Mouse (Mus musculus) myocyte (in vitro differentiated cells): ENCODE measurements around the gene Mtpn. TPM values are rescaled to one million over a fixed set of nuclear protein-coding genes. Genes with fewer than 3 reads are reported as not detected.

ENCODE experiments used
- H3K27me3 ChIP-seq: one replicate; pipeline ENCODE4 v1.6.1; 2011; ENCODE audit not compliant: control insufficient read depth, insufficient read depth, insufficient read length
- H3K36me3 ChIP-seq: one replicate; pipeline ENCODE4 v1.6.1; 2011; ENCODE audit not compliant: control insufficient read depth, insufficient read depth
- H3K4me2 ChIP-seq: one replicate; pipeline ENCODE4 v1.6.1; 2011; ENCODE audit warnings: low read depth, control low read depth
- H3K4me3 ChIP-seq: one replicate; pipeline ENCODE4 v1.5.1; 2011; ENCODE audit warnings: mild to moderate bottlenecking, control low read depth, moderate library complexity
- H3K79me2 ChIP-seq: one replicate; pipeline ENCODE4 v1.6.1; 2011; ENCODE audit not compliant: control insufficient read depth, insufficient read depth
- H3ac ChIP-seq: one replicate; pipeline ENCODE4 v1.6.1; 2011; ENCODE audit not compliant: control insufficient read depth, insufficient read length
- CEBPB ChIP-seq: IDR thresholded peaks from 2 replicates; pipeline ENCODE4 v1.6.1; 2011; ENCODE audit warnings: mild to moderate bottlenecking, moderate library complexity; ENCODE audit not compliant: poor library complexity, insufficient read depth, severe bottlenecking
- E2F4 ChIP-seq: IDR thresholded peaks from one replicate; pipeline ENCODE4 v1.6.1; 2011; ENCODE audit warnings: mild to moderate bottlenecking, control low read depth, moderate library complexity; ENCODE audit not compliant: insufficient read depth
- MAX ChIP-seq: IDR thresholded peaks from one replicate; pipeline ENCODE4 v1.6.1; 2011; ENCODE audit warnings: low read depth, mild to moderate bottlenecking, control low read depth
- MYOD1 ChIP-seq, 3 experiments: IDR thresholded peaks; one replicate each; pipeline ENCODE4 v1.6.1; 2011; ENCODE audit warnings: control low read depth in 2 of 3, low read depth in 2 of 3, mild to moderate bottlenecking in 2 of 3, moderate library complexity in 1 of 3; ENCODE audit not compliant: insufficient read length in 2 of 3, control insufficient read depth in 1 of 3
- MYOG ChIP-seq, 3 experiments: IDR thresholded peaks; one replicate each; pipeline ENCODE4 v1.6.1; 2011; ENCODE audit warnings: control low read depth in 2 of 3, low read depth in 2 of 3, mild to moderate bottlenecking in 2 of 3; ENCODE audit not compliant: insufficient read length in 2 of 3, control insufficient read depth in 1 of 3, insufficient read depth in 1 of 3
- POLR2A ChIP-seq: IDR thresholded peaks from one replicate; pipeline ENCODE4 v1.6.1; 2011; ENCODE audit warnings: low read depth, mild to moderate bottlenecking, control low read depth, moderate library complexity; ENCODE audit not compliant: insufficient read length
- POLR2AphosphoS2 ChIP-seq: IDR thresholded peaks from one replicate; pipeline ENCODE4 v1.6.1; 2011; ENCODE audit warnings: low read depth, control low read depth; ENCODE audit not compliant: insufficient read length
- REST ChIP-seq: IDR thresholded peaks from one replicate; pipeline ENCODE4 v1.6.1; 2011; ENCODE audit warnings: mild to moderate bottlenecking, control low read depth, moderate library complexity; ENCODE audit not compliant: insufficient read depth, insufficient read length
- SRF ChIP-seq: IDR thresholded peaks from one replicate; pipeline ENCODE4 v1.6.1; 2011; ENCODE audit warnings: low read depth; ENCODE audit not compliant: control insufficient read depth, insufficient read length
- TCF12 ChIP-seq: IDR thresholded peaks from one replicate; pipeline ENCODE4 v1.6.1; 2011; ENCODE audit warnings: mild to moderate bottlenecking, control low read depth; ENCODE audit not compliant: poor library complexity, insufficient read depth, severe bottlenecking
- TCF3 ChIP-seq: IDR thresholded peaks from one replicate; pipeline ENCODE4 v1.6.1; 2011; ENCODE audit warnings: low read depth, control low read depth; ENCODE audit not compliant: insufficient read length
- USF1 ChIP-seq: IDR thresholded peaks from one replicate; pipeline ENCODE4 v1.6.1; 2011; ENCODE audit warnings: low read depth, mild to moderate bottlenecking, control low read depth, moderate library complexity
- polyA plus RNA-seq: library from polyadenylated mRNA; unstranded; fragments of >200 nt; fragmentation: generic; extraction: Trizol; gene quantifications from one replicate; pipeline ENCODE4 v1.2.1, GENCODE M21; 2012; ENCODE audit warnings: missing spikeins

Gene Mtpn
- polyA plus RNA-seq, 1 experiment, result 38.8 TPM

DNA sequence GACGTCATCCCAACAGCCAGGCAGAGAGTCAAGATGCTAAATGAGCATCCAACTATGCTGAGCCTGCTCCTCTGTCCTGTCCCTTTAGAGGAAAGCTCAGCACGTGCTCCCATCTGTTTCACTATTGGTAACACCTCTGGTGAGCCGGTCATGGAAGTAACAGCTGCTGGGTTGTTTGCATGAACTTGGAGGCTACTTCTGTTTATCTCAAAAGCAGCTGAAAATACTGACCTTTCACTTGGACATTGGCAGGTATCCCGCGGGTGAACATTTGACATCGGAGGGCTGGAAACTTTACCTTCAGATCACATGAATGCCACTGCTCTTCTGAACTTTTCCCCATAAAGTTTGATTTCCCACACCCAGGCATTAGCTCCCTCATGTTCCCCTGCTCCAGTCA lies 45.8 kb downstream of the Mtpn start:
- Histone ChIP-seq H3K4me2 (no peak overlapping the region), H3K4me3 (no peak overlapping the region), H3K79me2 (no peaks in the 10 kb centered on the region), H3K36me3 (no peaks in the 10 kb centered on the region), H3ac (no peak overlapping the region), H3K27me3 (no peaks in the 10 kb centered on the region)
- TF ChIP-seq POLR2A (no peak), E2F4 (no peak), MYOD1 (IDR thresholded peaks at IDR 0.05; ENCODE audit: control insufficient read depth in 1 of 3, insufficient read length in 2 of 3, low read depth in 2 of 3) (no peak), TCF3 (no peak), MAX (no peak), SRF (no peak), POLR2AphosphoS2 (no peak)

DNA sequence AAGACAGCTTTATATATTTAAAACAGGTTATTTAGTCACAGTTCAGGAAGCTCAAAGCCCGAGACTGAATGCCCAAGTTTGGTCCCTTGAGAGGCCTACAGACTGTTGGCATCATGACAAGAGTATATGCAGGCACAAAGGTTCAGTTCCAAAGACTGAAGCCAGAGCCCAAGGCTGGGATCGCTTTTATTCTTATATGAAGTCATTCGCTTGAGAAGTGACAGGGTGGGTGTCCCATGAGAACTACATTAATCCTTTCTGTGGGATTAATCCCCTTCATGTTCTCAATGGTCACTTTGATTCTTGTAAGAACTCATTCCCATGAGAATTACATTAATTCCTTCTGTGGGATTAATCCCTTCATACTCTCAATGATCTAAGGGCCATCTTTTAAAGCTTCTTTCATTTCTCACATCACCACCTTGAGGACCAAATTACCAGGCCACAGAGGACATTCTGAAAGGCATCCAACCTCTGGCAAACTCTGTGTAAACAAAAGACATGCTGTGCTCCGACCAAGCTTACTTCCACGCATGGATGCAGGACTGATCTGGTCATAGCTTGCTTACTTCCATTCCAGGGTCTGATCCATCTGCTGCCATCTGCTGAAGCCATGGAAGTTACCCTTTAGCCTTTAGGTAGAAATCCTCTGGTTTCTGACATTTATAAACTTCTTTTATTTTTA lies 59.9 kb downstream of the Mtpn start:
- no peak overlapping the region for H3ac ChIP-seq
- H3K36me3 ChIP-seq, result no peaks in the 10 kb centered on the region
- no peaks in the 10 kb centered on the region for H3K79me2 ChIP-seq
- TF ChIP-seq MYOD1 (IDR thresholded peaks at IDR 0.05; ENCODE audit: control insufficient read depth in 1 of 3, insufficient read length in 2 of 3, low read depth in 2 of 3), result no peak
- no peak for TF ChIP-seq TCF3
- TF ChIP-seq POLR2AphosphoS2, result no peak
- no peak for TF ChIP-seq MYOG (IDR thresholded peaks at IDR 0.05; ENCODE audit: control insufficient read depth in 1 of 3, insufficient read depth in 1 of 3, insufficient read length in 2 of 3, low read depth in 2 of 3)
- TF ChIP-seq POLR2A, result no peak
- no peak for TF ChIP-seq USF1
- TF ChIP-seq TCF12, result no peak
- TF ChIP-seq REST, result no peak
- no peak for TF ChIP-seq MAX
- TF ChIP-seq CEBPB, result no peak
- no peak for TF ChIP-seq SRF
- no peak overlapping the region for H3K4me3 ChIP-seq
- no peak overlapping the region for H3K4me2 ChIP-seq
- H3K27me3 ChIP-seq, result no peaks in the 10 kb centered on the region

DNA sequence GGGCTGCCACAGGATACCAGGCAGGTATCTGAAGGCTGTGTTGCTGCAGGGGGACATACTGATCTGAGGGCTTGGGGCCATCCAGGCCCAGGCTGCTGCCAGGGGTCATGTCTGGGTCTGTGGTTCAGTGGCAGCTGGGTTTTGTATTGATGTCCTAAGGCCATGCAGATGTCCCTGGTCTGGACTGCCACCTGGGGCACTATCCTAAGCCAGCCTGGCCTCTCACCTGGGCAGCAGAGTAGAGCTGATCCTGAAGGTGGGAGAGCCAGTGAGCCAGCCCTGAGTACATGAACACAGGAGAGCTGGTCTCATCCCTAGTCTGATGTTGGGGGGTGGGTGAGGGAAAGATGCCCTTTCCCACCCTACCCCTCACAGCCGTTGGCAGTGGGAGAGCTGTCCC lies 62.9 kb downstream of the Mtpn start:
- Histone ChIP-seq H3K4me2 (no peak overlapping the region), H3K4me3 (no peak overlapping the region), H3ac (no peak overlapping the region), H3K27me3 (no peaks in the 10 kb centered on the region), H3K36me3 (no peaks in the 10 kb centered on the region), H3K79me2 (no peaks in the 10 kb centered on the region)
- TF ChIP-seq SRF, result no peak
- no peak for TF ChIP-seq MYOD1 (IDR thresholded peaks at IDR 0.05; ENCODE audit: control insufficient read depth in 1 of 3, insufficient read length in 2 of 3, low read depth in 2 of 3)
- no peak for TF ChIP-seq CEBPB
- TF ChIP-seq MAX, result no peak
- TF ChIP-seq TCF12, result no peak
- TF ChIP-seq USF1, result no peak
- no peak for TF ChIP-seq MYOG (IDR thresholded peaks at IDR 0.05; ENCODE audit: control insufficient read depth in 1 of 3, insufficient read depth in 1 of 3, insufficient read length in 2 of 3, low read depth in 2 of 3)
- TF ChIP-seq POLR2A, result no peak

DNA sequence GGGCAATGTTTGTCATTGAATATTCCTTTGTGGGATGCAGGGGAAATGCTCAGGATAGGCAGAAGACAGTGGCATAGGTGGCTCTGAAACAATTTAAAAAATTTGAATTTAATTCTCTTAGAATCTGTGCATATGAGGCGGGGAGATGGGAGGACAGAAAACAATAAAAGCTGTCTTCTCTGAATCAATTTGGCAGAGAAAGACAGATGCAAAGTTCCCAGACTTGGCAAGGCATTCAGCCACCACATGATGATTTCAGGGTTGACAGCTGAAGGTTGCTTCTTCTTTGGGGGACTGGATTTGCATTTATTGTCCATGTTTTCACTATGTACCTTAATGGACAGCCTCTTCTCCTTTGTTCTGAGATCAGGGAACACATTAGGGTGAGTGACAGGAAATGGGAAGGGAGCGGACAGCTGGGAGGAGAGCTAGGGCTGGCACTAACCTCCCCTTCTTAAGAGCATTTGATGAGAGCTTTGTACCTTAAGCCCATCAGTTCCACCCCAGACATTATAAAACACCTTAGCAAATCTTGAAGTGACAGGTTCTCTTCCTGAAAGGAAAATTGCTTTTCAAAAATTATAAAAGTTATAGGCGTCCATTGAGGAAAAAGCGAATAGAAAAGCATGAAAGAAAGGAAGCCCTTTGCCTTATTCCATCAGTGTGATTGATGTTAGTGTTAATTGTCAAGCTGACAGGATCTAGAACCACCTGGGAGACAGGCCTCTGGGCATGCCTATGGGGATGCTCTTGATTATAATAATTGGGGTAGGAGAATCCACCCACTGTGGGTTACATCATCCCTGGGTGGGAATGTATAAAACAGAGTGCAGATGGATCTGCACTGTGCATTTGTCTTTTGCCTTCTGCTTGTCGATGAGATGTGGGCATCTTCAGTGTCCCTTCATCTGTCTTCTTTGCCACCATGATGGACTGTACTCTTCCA lies 76.0 kb downstream of the Mtpn start:
- H3K4me3 ChIP-seq, result no peak overlapping the region
- H3K79me2 ChIP-seq, result no peaks in the 10 kb centered on the region
- H3ac ChIP-seq, result no peak overlapping the region
- no peak for TF ChIP-seq REST
- no peak for TF ChIP-seq TCF12
- TF ChIP-seq POLR2A, result no peak
- H3K27me3 ChIP-seq, result no peaks in the 10 kb centered on the region
- no peak overlapping the region for H3K4me2 ChIP-seq
- H3K36me3 ChIP-seq, result no peaks in the 10 kb centered on the region

DNA sequence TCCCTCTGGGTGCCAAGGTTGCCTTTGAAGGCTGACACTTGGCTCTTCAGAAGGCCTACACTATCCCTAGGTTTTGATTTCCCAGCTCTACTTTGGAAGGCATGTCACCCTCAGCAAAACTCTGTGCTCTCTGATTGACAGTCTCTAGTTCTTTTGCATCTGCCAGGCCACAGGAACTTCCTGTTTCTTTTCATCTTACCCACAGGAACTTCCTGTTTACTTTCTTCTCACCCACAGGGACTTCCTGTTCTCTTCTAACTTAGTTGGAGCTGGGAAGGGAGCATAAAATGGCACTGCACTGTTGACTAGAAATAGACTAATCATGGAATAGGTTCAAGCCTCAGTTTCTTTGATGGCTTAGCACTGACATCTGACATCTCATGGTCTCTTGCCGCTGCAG lies 77.2 kb downstream of the Mtpn start:
- Histone ChIP-seq H3K36me3 (no peaks in the 10 kb centered on the region), H3K4me3 (no peak overlapping the region), H3K27me3 (no peaks in the 10 kb centered on the region), H3ac (no peak overlapping the region), H3K79me2 (no peaks in the 10 kb centered on the region), H3K4me2 (no peak overlapping the region)
- TF ChIP-seq POLR2A (no peak), MYOG (IDR thresholded peaks at IDR 0.05; ENCODE audit: control insufficient read depth in 1 of 3, insufficient read depth in 1 of 3, insufficient read length in 2 of 3, low read depth in 2 of 3) (no peak), USF1 (no peak), POLR2AphosphoS2 (no peak), MAX (no peak), E2F4 (no peak), MYOD1 (IDR thresholded peaks at IDR 0.05; ENCODE audit: control insufficient read depth in 1 of 3, insufficient read length in 2 of 3, low read depth in 2 of 3) (no peak), TCF12 (no peak), TCF3 (no peak), REST (no peak), SRF (no peak), CEBPB (no peak)
